Mouse (Mus musculus): ENCODE data around the gene Bcam.

The Bcam gene

DNA sequence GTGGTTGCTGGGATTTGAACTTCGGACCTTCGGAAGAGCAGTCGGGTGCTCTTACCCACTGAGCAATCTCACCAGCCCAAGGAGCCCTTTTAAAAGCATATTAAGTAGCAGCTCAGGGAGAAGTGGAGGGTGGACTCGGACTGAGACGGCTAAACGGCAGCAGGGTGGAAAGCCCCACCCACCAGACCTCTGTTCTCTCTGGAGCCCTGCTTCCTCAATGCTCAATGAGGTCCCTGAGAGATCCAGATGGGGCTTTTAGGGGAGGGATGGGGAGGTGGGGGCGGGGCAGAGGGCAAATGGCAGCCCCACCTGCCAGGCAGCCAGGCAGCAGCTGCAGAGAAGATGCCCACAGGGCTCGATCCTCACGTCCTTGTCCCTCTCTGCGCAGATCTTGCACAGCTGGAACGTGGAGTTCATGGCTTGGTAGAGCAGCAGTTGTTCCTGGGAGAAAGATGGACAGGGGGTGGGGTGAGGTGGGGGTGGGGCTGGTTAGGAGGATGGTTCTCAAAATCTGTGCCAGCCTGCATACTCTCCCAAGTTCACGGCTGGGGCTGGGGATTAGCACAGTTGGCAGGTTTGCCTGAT is 15.2 kb upstream of the Bcam start:
- DNase-seq (ENCODE audit: low read depth) = no peak

GRCm38 (mm10) chr7:19784764-19785535 is 14.1 kb upstream of the Bcam start:
- DNase-seq (ENCODE audit: low read depth) = no peak

DNA sequence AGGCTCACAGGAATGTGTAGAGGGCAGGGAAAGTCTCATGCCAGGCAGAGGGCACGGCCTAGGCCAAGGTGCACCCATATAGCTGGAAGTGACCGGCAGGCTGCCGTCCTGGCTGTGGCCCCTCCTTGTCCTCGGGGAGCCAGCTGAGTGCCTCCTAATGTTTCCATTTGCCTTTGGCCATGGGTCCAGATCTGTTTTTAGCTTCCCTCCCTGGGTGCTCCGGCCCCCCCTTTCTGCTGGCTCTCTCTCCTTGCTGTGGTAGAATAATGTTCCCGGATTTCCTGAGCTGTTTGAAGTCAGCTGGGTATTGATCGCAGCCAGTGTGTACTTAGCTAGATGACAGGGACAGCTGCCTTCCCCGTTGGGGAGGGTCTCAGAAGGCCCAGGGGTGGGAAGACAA is 12.8 kb upstream of the Bcam start:
- no peak for DNase-seq (ENCODE audit: low read depth)

GRCm38 (mm10) chr7:19782645-19783044 is 11.8 kb upstream of the Bcam start:
- no peak for DNase-seq (ENCODE audit: low read depth)

DNA sequence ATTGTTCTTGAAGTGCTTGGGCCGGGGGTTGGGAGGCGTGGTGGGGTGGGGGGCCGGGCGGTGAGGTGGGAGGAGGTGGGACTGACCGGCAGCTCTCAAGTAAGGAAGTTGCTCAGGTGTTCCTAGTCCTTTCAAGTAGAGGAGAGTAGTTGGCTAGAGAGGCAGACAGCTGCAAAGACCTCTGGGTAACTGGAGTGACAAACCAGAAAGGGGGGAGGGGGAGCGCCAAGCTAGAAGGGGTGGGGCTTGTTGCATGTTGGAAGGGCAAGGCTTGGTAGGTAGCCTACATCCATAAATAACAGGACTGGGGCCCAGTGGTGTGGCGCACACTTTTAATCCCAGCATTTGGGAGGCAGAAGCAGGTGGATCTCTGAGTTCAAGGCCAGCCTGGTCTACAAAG is 10.9 kb upstream of the Bcam start:
- no peak for DNase-seq (ENCODE audit: low read depth)

DNA sequence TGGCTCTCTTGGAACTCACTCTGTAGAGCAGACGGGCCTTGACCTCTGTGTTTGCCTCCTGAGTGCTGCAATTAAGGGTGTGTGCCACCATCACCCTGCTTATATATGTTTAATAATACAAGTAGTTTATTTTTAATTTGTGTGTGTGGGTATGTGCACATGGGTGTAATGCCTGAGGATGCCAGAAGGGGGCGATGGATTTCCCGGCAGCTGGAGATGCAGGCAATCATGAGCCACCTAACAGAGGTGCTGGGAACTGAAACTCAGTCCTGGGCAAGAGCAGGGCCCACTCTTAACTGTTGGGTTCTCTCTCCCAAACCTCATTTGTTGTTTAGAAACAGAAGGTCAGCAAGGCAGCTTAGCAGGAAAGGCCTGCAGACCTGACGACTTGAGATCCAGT is 9.1 kb upstream of the Bcam start:
- no peak for DNase-seq (ENCODE audit: low read depth)

GRCm38 (mm10) chr7:19778645-19779044 is 7.8 kb upstream of the Bcam start:
- DNase-seq (ENCODE audit: low read depth) = no peak

DNA sequence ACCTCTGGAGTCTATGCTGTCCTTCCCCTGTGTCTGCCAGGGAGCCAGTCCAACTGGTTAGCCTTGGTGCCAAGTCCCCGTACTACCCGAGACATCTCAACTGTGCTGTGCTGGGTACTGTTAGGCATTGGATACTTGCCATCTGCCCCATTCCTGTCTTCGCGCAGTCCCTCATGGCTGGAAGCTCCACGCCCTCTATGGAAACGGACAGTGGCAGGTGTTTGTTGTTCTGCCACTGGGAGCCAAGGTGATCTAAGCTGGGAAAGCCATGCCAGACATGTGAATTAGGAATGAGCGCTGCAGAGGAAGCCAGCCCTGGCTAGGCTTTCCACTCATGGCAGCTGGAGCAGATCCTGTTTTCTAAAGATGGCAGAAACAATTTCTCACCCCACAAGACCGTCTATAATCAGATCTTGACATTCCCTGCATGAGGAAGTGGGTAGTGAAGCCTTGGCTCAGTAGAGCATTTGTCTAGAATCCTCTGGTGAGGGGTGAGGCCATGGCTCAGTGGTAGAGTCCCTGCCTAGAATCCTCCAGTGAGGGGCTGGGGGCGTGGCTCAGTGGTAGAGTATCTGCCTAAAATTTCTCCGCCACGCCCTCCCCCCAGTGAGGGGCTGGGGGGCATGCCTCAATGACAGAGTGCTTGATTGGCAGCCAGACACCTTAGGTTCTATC is 6.4 kb upstream of the Bcam start:
- no peak for DNase-seq (ENCODE audit: low read depth)

DNA sequence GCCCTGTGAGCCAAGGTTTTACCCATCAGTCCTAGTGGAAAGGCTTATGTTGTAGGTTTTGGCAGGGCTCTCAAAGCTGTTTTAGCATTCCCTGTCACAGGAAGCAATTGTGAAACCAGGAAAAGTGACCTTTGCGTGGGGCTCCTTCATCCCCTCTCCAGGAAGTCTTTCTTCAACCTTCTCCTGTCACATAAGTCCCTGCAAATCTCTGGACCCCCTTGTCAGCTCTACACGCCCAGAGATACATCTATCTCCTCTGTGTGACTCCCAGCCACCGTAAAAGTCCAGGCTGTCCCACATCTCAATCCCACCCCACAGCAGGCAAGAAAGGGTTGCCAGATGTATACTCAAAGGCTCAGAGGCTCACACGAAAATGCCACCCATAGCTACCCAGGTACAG is 866 bp upstream of the Bcam start:
- no peak for DNase-seq (ENCODE audit: low read depth)

DNA sequence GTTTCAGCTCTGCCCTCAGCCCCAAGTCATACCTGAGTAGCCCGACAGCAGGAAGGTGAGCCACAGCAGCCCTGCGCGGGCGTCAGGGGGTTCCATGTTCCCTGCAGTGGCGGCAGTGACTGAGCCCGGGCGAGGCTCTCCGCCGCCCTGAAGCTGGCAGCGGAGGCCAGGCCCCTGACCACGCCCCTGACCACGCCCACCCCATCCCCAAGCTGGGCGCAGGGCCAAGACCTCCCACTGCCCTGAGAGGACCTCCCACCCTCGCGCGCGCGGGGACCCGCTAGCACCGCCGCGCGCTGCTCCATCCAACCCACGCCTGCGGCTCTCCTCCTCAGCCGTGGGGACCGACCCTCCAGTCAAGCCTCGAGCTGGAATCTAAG is 451 bp downstream of the Bcam start:
- DNase-seq (ENCODE audit: low read depth) = no peak

DNA sequence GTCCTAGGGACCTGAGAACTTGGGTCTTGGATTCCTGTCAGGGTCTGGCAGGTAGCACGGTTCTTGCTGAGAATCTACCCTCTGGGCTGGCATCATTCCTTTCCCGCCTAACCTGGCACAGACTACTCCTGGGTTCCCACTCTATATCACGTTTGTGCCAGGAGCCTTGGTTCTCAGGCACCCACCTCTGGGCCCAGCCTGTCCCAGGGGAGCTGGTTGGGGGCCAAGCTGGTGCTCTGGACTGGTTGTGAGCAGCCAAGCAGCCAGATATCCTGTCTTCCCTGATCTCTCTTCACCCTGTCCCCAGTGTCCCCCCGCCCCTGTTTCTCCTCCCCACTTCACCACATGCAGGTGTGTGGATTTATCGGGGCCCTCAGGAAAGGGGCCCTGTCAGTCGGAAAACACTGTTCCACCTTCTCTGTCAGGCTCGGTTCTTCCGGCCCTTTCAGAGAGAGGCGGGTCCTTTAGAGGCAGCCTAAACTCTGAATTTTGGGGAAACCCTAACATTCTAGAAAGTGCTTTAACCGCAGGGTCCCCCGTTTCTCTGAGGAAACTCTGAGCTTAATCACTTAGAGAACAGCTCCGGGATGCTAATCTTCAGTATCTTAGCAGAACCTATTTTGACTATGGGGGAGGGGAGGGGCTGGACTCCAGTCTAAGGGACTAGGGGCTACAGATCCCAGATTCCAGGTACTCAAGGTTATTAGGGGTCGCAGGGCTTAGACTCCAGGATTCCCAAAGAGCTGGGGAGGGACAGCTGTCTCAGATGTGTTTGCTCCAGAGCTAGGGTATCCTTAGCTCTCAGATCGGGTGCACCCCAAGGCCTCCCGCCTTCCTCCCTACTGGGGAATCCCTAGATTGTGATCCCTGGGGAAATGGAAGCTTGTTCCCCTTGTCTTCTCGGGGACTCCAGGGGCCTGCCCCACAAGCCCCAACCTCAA is 1.1 kb downstream of the Bcam start:
- no peak for DNase-seq (ENCODE audit: low read depth)

GRCm38 (mm10) chr7:19769001-19769400 is 1.8 kb downstream of the Bcam start:
- no peak for DNase-seq (ENCODE audit: low read depth)

- DNase-seq (ENCODE audit: low read depth) = no peak
These were observed 2.6 kb downstream of the Bcam start for GRCm38 (mm10) chr7:19768251-19768650.

GRCm38 (mm10) chr7:19764581-19764980 is 6.2 kb downstream of the Bcam start:
- no peak for DNase-seq (ENCODE audit: low read depth)

- no peak for DNase-seq (ENCODE audit: low read depth)
These were observed 6.9 kb downstream of the Bcam start for GRCm38 (mm10) chr7:19763829-19764477.

- no peak for DNase-seq (ENCODE audit: low read depth)
These were observed 8.5 kb downstream of the Bcam start for GRCm38 (mm10) chr7:19762283-19762682.

GRCm38 (mm10) chr7:19760021-19760420 is 10.8 kb downstream of the Bcam start:
- no peak for DNase-seq (ENCODE audit: low read depth)

GRCm38 (mm10) chr7:19758623-19759022 is 12.2 kb downstream of the Bcam start:
- no peak for DNase-seq (ENCODE audit: low read depth)

DNA sequence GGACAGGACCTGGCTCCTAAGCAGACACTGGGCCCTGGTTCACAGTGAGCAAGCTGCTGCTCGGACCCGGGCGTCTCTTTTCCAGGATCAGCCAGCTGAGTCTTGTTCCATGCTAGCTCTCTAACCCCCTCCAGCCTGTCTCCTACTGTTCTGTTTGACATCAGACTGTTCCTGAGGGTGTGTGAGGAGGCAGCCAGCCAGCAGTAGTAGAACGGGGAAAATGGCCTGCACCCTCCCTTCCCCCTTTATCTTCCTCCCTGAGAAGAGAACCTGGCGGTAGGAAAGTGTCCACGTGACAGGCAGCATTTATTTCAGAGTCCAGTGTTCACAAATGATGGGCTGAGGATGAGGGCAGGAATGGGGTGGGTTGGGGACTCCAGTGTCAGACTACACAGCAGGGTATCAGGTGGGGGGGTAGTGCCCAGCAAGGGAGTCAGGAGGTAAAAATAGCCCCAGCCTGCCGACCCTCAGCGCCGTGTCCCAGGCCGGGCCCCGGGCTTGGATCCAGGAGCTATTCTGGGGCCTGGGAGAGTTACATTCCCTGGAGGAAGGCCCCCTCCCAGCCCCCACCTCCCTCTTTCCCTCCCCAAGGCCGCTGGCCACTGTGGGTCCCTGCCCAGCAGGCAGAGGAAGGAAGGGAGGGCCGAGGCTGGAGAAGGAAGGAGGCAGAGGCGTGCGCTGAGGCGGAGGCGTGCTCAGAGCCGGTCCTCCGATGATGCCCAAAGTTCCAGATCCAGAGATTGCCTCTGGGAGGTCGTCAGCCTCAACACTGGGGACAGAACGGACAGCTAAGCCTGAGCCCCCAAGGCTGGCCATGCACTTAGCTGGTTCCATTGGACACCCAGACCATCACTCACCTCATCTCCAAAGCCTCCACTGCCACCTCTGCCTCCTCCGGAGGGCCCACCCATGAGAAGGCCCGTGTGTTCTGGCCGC is 14.7 kb downstream of the Bcam start:
- no peak for DNase-seq (ENCODE audit: low read depth)

DNA sequence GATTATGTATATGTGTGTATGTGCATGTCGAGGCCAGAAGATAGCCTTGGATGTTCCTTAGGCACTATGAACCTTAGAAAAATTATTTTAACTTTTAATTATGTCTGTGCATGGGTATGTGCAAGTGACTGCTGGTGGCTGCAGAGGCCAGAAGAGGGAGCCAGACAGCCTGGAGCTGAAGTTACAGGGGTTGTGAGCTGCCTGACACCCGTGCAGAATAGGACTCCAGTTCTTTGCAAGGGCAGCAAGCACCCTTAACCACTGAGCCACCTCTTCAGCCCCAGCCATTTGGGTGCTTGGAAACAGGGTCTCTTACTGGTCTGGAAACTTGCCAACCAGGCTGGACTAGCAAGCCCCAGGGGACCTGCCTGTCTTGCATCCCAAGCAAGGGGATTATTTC is 15.8 kb downstream of the Bcam start:
- DNase-seq (ENCODE audit: low read depth) = no peak

GRCm38 (mm10) chr7:19754065-19754464 is 16.8 kb downstream of the Bcam start:
- no peak for DNase-seq (ENCODE audit: low read depth)
